Mouse (Mus musculus): Measurements from ENCODE around the gene Bbs9.

Bbs9 gene

GRCm38 (mm10) chr9:22793698-22794097 is 318.2 kb downstream of the Bbs9 start:
- DNase-seq (ENCODE audit: low read depth, low spot score) = no peak

- no peak for DNase-seq (ENCODE audit: low read depth, low spot score)
These were observed 325.2 kb downstream of the Bbs9 start for GRCm38 (mm10) chr9:22800675-22801074.

DNA sequence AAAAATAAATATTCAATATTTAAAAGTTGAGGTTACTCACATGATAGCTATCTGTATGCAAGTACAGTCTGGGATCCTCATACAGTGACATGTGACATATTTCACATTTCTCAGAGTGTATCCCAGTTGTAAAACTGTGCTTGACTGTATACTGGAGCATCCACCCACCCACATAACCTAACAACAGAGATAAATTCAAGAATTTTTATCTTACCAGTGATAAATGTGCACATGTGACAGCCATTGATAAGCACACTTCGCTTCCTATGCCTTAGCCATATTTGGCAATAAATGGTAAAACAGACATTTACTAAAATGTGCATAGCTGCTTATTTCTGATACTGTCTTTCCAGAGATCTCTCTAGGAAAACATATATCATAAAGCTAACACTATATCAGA is 330.5 kb downstream of the Bbs9 start:
- no peak for DNase-seq (ENCODE audit: low read depth, low spot score)

GRCm38 (mm10) chr9:22806494-22806893 is 331.0 kb downstream of the Bbs9 start:
- no peak for DNase-seq (ENCODE audit: low read depth, low spot score)

GRCm38 (mm10) chr9:22807693-22808092 is 332.2 kb downstream of the Bbs9 start:
- no peak for DNase-seq (ENCODE audit: low read depth, low spot score)

GRCm38 (mm10) chr9:22809621-22810126 is 334.2 kb downstream of the Bbs9 start:
- DNase-seq (ENCODE audit: low read depth, low spot score) = no peak

DNA sequence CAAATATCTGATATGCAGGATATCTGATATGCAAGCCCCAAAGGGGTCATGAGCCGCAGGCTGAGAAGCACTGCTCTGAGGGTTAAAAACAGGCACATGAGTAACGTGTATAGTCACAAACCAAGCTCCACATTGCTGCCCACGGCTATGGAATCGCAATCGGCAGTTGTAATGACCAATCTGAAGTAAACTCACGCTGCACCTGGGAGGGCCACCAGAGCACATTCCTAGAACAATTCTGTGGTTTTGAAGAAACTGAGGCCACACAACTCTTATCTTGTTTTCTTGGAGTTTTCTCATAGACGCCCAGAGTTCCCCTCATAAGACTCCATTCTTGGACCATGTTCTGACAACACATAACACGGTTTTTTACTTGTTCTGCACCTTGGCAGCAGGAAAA is 334.9 kb downstream of the Bbs9 start:
- DNase-seq (ENCODE audit: low read depth, low spot score) = no peak

- DNase-seq (ENCODE audit: low read depth, low spot score) = no peak
These were observed 336.4 kb downstream of the Bbs9 start for GRCm38 (mm10) chr9:22811931-22812330.

DNA sequence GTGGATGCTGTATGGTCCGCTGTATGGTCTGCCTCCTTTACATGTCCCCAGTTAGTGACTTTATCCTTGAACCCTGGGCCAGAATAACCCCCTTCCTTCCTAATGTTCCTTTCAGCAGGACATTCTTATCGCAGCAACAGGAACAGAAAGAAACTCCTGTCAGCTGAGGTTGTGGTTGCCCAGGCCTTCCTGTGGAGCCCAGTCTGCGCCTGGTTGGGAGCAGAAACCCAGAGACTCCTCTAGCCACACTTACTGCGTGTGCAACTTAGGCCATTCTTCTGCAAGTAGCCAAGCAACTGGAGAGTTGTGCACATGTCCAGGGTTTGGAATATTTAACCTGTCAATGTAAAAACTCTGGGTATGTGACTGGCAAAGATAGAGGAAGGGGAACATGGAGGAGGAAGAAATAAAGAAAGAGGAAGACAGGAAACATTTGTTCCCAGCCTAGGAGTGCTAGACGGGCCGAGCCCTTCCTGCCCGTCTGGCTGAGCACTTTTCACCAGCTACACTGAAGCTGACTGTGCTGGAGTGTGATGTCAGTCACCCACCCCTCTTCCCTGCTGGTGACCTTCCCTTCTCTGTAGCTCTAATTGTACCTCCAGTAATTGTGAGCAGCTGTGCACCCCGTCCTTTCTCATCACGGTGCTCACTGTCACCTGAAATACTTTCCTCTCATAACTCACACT is 339.0 kb downstream of the Bbs9 start:
- DNase-seq (ENCODE audit: low read depth, low spot score) = no peak

- no peak for DNase-seq (ENCODE audit: low read depth, low spot score)
These were observed 339.6 kb downstream of the Bbs9 start for GRCm38 (mm10) chr9:22815093-22815458.

- DNase-seq (ENCODE audit: low read depth, low spot score) = no peak
These were observed 344.0 kb downstream of the Bbs9 start for GRCm38 (mm10) chr9:22819539-22819938.

- no peak for DNase-seq (ENCODE audit: low read depth, low spot score)
These were observed 345.2 kb downstream of the Bbs9 start for GRCm38 (mm10) chr9:22820646-22821185.

DNA sequence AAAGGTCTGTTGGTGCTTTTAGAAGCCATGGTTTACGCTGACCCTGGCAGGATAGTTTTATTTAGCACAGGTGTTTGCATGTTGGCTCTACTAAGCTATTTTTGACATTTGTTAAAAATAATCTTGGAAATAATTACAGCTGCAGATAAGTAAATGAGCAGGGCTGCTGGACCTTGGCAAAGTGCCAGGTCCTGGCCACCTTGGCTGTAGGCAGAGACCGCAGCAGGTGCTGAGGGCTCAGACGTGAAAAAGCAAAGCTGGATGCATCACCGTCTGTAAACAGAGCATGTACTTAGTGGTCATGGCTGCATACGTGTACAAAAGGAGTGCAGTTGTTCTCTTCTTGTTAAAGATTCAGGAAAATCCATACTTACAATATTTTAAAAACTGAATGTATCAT is 347.3 kb downstream of the Bbs9 start:
- DNase-seq (ENCODE audit: low read depth, low spot score) = no peak

GRCm38 (mm10) chr9:22823856-22824255 is 348.3 kb downstream of the Bbs9 start:
- no peak for DNase-seq (ENCODE audit: low read depth, low spot score)

DNA sequence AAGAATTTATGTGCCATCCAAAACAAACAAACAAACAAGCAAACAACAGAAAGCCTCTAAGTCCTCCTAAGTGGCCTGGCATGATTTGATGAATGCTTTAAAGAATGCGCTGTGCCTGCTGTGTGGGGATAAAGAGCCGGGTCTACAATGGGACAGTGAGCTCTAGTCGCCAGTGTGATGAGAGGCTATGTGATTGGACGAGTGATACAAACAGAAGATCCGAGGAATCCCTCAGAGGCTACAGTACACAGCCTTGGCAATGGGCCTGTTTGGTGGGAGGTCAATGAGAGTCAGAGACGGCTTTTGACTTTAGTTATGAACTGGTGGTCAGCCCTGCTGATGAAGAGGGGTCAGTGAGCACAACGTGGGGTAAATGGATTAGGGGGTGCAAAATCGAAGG is 349.4 kb downstream of the Bbs9 start:
- no peak for DNase-seq (ENCODE audit: low read depth, low spot score)

DNA sequence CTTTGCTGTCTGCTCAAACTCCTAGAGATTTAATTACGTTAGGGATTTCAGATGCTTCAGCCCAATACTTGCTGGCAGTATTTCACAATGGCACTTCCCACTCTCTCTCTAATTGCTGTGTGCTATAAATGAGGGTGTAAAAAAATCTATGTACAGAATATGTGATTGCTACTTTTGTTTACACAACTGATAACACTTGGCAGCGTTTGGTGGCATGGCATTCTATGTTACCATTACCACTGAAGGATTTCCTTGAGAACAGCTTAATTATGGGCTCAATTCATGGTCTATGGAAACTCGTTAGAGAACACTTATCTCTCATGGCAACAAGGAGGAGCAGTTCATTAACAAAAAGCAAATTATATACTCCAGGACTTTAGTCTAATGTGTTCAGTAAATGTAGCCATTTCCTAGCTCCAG is 351.1 kb downstream of the Bbs9 start:
- DNase-seq (ENCODE audit: low read depth, low spot score) = no peak

GRCm38 (mm10) chr9:22827176-22827770 is 351.8 kb downstream of the Bbs9 start:
- no peak for DNase-seq (ENCODE audit: low read depth, low spot score)

DNA sequence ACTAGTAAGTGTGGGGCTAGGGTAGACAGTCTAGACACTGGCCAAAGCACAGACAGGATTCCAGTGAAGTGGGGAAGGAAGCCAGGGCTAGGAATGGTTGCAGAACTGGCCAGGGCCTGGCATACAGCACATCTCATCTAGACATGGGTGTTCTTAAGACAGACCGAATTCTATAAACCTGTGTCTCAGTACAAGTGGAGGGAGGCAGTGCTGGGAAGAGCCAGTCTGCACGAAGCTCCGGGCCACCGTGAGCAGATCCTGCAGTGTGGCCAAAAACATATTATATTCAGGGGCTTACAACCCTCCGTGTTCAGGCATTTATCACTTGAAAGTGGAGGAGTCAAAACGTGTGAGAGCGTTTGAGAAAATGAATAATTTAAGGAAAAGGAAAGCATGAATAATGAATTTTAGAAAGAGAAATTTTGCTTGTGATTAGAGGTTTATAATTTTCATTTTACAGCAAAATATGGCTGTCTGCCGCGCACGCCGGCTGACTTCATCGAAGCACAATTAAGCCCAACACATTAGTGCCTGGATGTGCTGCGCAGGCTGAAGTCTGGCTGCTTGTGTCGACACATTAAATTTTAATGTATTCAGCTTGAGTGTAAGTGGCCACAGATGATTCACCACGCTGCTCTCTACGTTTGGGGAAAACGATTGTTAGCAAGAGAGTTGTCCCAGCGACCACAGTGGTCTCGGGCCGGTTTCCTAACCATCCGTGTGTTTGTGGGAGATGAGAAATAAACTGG is 353.9 kb downstream of the Bbs9 start:
- DNase-seq (ENCODE audit: low read depth, low spot score) = no peak

DNA sequence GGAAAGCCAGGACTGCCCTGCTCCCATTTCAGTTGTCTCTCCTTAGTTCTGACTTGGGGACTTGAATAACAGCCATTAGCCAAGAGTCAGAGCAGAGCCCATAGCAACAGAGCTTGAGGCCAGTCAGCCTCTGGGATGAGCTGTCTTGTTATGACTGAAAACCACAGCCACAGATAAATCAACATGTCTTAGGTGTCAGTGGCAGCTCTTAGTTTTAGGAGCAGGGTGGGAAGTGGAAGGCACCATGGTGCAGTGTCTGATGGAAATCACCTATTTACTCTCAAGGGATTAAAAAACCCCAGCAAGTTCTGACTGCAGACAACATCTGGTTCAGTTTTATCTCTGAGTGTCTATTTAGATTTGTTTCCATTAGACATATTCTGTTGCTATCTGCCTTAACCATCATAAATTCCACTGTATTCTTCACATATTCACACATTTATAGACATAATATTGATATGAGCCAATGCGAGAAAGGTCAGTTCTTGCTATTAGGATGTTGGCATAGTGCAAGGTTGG is 359.5 kb downstream of the Bbs9 start:
- no peak for DNase-seq (ENCODE audit: low read depth, low spot score)

DNA sequence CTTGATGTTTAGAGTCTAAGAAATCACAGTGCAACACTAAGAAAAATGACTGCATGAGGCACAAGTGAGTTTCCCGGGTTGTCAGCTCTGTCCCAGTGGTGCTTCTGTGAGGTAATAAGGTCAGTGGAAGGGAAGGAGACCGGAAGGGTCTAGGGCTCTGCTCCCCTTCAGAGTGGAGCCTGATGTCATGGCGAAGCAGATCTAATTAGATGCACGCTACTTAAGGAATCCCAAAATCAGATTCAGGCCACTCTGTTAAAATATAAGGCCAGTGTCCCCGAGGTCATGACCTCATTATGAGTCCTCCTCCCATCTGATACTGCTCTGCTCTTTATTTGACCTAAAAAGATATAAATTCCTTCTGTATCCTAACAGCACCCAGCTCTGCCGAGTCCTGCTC is 361.5 kb downstream of the Bbs9 start:
- DNase-seq (ENCODE audit: low read depth, low spot score) = no peak

DNA sequence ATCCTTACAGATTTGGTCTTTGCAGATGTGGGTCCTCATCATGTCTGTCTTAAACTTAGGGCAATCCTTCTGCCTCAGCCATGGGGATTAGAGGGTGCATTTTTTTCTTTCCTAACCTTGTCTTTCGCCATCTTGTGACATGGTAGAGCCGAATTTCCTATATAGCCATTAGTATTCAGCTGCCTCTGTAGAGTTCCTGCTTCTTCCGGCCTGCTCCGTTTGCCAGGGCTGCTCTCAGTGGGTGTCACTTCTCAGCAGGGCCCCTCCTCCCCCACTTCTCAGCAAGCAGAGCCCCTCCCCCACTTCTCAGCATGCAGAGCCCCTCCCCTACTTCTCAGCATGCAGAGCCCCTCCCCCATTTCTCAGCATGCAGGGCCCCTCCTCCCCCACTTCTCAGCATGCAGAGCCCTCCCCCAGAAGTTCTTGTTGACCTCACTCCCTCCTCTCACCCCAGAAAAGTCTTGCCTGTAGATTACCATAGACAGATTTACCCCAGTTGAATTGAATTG is 362.2 kb downstream of the Bbs9 start:
- DNase-seq (ENCODE audit: low read depth, low spot score) = no peak

DNA sequence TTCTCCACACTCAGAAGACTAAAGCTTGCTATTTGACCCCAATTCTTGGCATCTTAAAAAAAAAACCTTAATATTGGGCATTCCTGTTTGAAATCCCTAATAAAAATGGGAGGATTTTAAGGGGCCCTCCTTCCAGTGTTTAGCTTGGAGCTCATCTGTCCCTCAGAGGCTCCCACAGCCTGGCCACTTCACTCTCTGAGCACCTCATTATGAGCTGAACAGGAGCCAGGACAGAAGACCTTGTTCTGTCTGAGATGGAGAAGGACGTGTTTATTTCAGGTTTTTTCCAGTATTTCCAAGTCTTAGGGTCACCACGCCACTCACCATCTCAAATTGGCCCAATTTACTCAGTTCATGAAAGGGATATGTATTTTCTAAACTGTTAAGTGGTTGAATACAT is 370.5 kb downstream of the Bbs9 start:
- no peak for DNase-seq (ENCODE audit: low read depth, low spot score)
